Comparison of ENCODE assay signal across 7 mouse cellular contexts in the genomic region with DNA sequence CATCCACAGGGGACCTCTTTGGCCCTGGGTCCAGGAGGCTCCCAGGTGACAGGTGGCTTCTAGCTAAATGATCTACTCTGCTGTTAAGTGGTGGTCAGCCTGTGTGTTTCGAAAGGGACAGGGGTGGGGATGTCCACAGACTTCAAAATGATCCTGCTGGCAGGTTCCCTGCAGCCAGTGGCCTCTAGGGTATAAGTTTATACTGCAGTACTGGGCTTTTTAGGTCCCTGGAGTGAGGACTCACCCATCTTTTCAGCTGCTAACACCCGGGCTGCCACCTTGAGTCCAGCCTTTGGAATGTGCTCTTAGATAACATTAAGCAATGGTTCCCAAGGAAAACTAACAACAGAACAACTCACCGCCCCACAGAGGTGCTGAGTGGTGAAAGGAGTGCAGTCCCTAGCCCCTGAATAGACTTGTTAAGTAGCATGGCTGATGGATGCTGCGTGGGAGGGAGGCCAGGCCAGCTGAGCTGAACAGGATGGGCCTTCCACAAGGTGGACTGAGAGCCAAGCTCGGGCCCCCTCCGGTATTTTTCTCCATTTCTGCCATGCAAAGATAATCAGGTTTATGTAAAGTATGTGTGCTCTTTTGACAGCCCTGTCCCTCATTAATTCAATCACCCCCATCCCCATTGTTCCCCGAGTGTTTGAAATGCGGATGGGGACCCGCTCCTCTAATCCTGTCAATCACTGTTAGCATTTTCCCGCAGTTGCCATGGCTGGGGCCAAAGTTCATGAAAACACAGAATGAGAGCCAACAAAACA.
DNase-seq lines count a peak whose midpoint lies in the region; ATAC-seq lines count a peak whose summit lies in the region.

No protein-coding gene starts in this region.

- H3K27ac ChIP-seq in embryonic facial prominence, embryonic 11.5 days (replicated peaks; ENCODE audit: low read depth, low read length) = no peak overlapping the region

- H3K9me3 ChIP-seq in embryonic facial prominence, embryonic 11.5 days (replicated peaks; ENCODE audit: control insufficient read depth, low read length) = no peaks in the 10 kb centered on the region

- 16% methylated on average over 10 of the region's 10 CpGs for WGBS in embryonic facial prominence, embryonic 11.5 days

- no peak overlapping the region for H3K4me3 ChIP-seq in embryonic facial prominence, embryonic 11.5 days (ENCODE audit: low read depth, low read length)

- H3K36me3 ChIP-seq in embryonic facial prominence, embryonic 11.5 days (replicated peaks; ENCODE audit: control insufficient read depth, insufficient read depth, low read depth, low read length) = no peaks in the 10 kb centered on the region

- H3K9ac ChIP-seq in embryonic facial prominence, embryonic 11.5 days (replicated peaks; ENCODE audit: low read length) = no peak overlapping the region

- no peak overlapping the region for H3K4me2 ChIP-seq in embryonic facial prominence, embryonic 11.5 days (ENCODE audit: low read depth, low read length)

- peak; percentile 81 for ATAC-seq in embryonic facial prominence, embryonic 11.5 days (replicated peaks; ENCODE audit: insufficient number of reproducible peaks, low FRiP score, low TSS enrichment, low read depth)

- DNase-seq in left cerebral cortex, postnatal 25 days (ENCODE audit: low spot score in 2 of 2) = peak; percentile 13 to 48
- no peak for DNase-seq in left cerebral cortex, adult 11 months (ENCODE audit: low spot score)
- DNase-seq in embryonic facial prominence, embryonic 11.5 days (ENCODE audit: low spot score) = peak; percentile 14
- peak; percentile 21 to 36 for DNase-seq in layer of hippocampus, adult 8-10 months (ENCODE audit: low spot score in 2 of 2)
- peak; percentile 54 for DNase-seq in retina, embryonic 14.5 days (ENCODE audit: low spot score)
- DNase-seq in lung, postnatal 25 days (ENCODE audit: low spot score) = no peak
- no peak for DNase-seq in urinary bladder, postnatal 10 days (ENCODE audit: low spot score)

- intact Hi-C loops in left cerebral cortex, postnatal 25 days (cut with DNase I) = no loop called here

- H3K27me3 ChIP-seq in embryonic facial prominence, embryonic 11.5 days (ENCODE audit: control insufficient read depth, insufficient read depth, low read length) = no peaks in the 10 kb centered on the region

- no peaks in the 10 kb centered on the region for H3K4me1 ChIP-seq in embryonic facial prominence, embryonic 11.5 days (ENCODE audit: control insufficient read depth, insufficient read depth, low read length)

Comparison
In these comparisons a context has a peak if more than half of its experiments do, and no peak if none do; other contexts are left out.
1. DNase-seq: peak in left cerebral cortex, postnatal 25 days (2 of 2), embryonic facial prominence, embryonic 11.5 days (single experiment), layer of hippocampus, adult 8-10 months (2 of 2) and retina, embryonic 14.5 days (single experiment); none in left cerebral cortex, adult 11 months (single experiment), lung, postnatal 25 days (single experiment) and urinary bladder, postnatal 10 days (single experiment).